Mouse (Mus musculus) spleen, postnatal 14 days (tissue): ENCODE data around the gene Gm4353.

Experiments used
- DNase-seq, 2 experiments: peaks; one replicate each; pipeline ENCODE4 v3.0.0; 2021 to 2022; ENCODE audit warnings: low spot score in 2 of 2

Gene Gm4353

GRCm38 (mm10) chr7:116040470-116041019 lies 43.9 kb downstream of the Gm4353 start:
- DNase-seq, result no peak

GRCm38 (mm10) chr7:116039538-116040466 lies 44.6 kb downstream of the Gm4353 start:
- DNase-seq, result peak; percentile 54 to 61

- DNase-seq, result no peak
These were observed 45.3 kb downstream of the Gm4353 start, which contains the start of gene 1110004F10Rik for GRCm38 (mm10) chr7:116039196-116039537. TSS of gene 1110004F10Rik (plus strand) at chr7:116039397.

GRCm38 (mm10) chr7:116038511-116038910 lies 45.9 kb downstream of the Gm4353 start, which contains the start of gene Sox6:
TSS of gene Sox6 (minus strand) at chr7:116038796.
- no peak for DNase-seq

GRCm38 (mm10) chr7:116038024-116038423 lies 46.4 kb downstream of the Gm4353 start:
- no peak for DNase-seq

- no peak for DNase-seq
These were observed 47.6 kb downstream of the Gm4353 start for GRCm38 (mm10) chr7:116036591-116037555.

GRCm38 (mm10) chr7:116035504-116035903 lies 48.9 kb downstream of the Gm4353 start:
- no peak for DNase-seq

- no peak for DNase-seq
These were observed 50.1 kb downstream of the Gm4353 start for GRCm38 (mm10) chr7:116034282-116034758.

- DNase-seq, result peak; percentile 9 to 17
These were observed 50.8 kb downstream of the Gm4353 start for GRCm38 (mm10) chr7:116033371-116034241.
